Mouse (Mus musculus) midbrain, embryonic 10.5 days (tissue): ENCODE measurements around the gene Nfia. TPM values are rescaled to one million over a fixed set of nuclear protein-coding genes. Genes with fewer than 3 reads are reported as not detected.

Source experiments
- DNase-seq: peaks from one replicate; pipeline ENCODE4 v3.0.0-alpha.2; 2017; ENCODE audit warnings: low spot score
- H3K27ac ChIP-seq: fragments of 300-500 bp; sonication (generic); replicated peaks from 2 replicates; pipeline ENCODE4 v1.5.1; 2016; ENCODE audit warnings: mild to moderate bottlenecking
- H3K27me3 ChIP-seq: fragments of 300-500 bp; sonication (generic); 2 replicates; pipeline ENCODE4 v1.6.1; 2016; ENCODE audit warnings: low read depth, mild to moderate bottlenecking; ENCODE audit not compliant: poor library complexity, severe bottlenecking
- H3K36me3 ChIP-seq: fragments of 300-500 bp; sonication (generic); 2 replicates; pipeline ENCODE4 v1.6.1; 2016; ENCODE audit warnings: mild to moderate bottlenecking, moderate library complexity
- H3K4me1 ChIP-seq: fragments of 300-500 bp; sonication (generic); 2 replicates; pipeline ENCODE4 v1.6.1; 2016
- H3K4me3 ChIP-seq: fragments of 300-500 bp; sonication (generic); 2 replicates; pipeline ENCODE4 v1.5.1; 2016; ENCODE audit warnings: mild to moderate bottlenecking, moderate library complexity
- H3K9me3 ChIP-seq: fragments of 300-500 bp; sonication (generic); replicated peaks from 2 replicates; pipeline ENCODE4 v1.6.1; 2016; ENCODE audit warnings: mild to moderate bottlenecking
- WGBS: fragments of 180-500 bp; shearing (Covaris S2); methylation state at CpG from one replicate; pipeline ENCODE4 v1.1.7; 2016; 5-methylcytosine and 5-hydroxymethylcytosine counted together
- polyA plus RNA-seq: library from polyadenylated mRNA; unstranded; fragments of >200 nt; fragmentation: Nextera tagmentation; extraction: Ambion mirVana; gene quantifications from 2 replicates; pipeline ENCODE4 v1.2.1, GENCODE M21; 2016

Nfia gene
- polyA plus RNA-seq, 1 experiment from 2014 or later, result 5.9 TPM

DNA sequence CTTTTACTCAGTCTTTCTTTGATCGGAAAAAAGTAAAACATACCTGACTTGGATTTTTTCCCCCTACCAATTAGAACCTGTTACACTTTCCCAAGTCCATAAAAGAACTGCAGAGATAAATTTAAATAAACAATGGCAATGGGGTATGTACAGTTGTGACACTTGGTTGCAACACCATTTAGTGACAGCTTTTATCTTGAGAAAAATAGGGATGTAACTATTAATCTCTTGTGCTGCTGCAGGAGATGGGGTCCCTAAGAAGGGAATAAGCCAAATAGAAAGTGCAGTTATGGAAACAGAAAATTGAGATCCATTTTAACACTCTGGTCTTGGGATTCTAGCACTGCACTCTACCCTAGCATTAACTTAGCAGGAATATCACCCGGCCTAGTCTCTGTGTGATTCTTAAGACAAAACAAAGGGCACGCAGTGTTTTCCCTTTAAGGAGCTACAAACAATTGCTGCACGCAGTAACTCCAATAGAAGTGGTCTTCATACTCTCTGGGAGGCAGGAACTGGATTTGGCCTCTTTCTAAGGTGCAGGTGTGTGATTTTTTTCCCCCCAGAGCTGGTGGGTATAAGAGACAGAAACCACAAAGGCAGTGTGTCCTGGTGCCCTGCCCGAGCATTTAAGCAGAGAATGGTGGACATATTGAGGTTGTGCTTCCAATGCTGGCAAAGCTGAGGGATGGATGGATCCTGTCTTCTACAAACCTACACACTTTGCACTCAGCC, 20.1 kb upstream of the Nfia start:
- no peaks in the 10 kb centered on the region for H3K9me3 ChIP-seq
- H3K4me1 ChIP-seq, result peaks cover 37% of the 10 kb centered on the region
- peak overlapping the region; percentile 57 for H3K4me3 ChIP-seq
- no peak for DNase-seq
- peak overlapping the region; percentile 76; the same call in 1 of the 2 replicates for H3K27ac ChIP-seq
- no peaks in the 10 kb centered on the region for H3K36me3 ChIP-seq
- WGBS, result 8% methylated on average over 5 of the region's 5 CpGs
- H3K27me3 ChIP-seq, result peaks cover 98% of the 10 kb centered on the region

DNA sequence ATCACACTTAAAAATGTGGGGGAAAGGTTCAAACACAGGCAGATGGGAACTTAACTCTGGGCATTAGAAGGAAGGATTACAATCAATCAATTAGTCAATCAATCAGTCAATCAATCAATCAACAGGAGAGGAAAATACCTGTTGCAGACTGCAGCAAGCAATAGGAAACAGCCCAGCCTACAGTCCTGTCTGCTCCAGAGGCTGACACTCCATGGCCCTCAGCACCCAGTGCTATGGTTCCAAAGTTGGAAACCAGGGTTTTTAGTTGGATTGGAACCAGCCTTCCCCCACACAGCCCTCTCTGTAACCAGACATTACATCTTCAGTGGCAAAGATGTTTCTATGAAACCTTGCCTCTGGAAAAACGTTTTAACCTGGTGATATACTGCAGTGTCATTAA, 19.0 kb upstream of the Nfia start:
- H3K4me3 ChIP-seq, result no peak overlapping the region
- peaks cover 48% of the 10 kb centered on the region for H3K4me1 ChIP-seq
- H3K36me3 ChIP-seq, result no peaks in the 10 kb centered on the region
- no peaks in the 10 kb centered on the region for H3K9me3 ChIP-seq
- H3K27me3 ChIP-seq, result peaks cover 100% of the 10 kb centered on the region
- WGBS, result 0% methylated on average over 1 of the region's 1 CpGs
- H3K27ac ChIP-seq, result no peak overlapping the region
- no peak for DNase-seq

DNA sequence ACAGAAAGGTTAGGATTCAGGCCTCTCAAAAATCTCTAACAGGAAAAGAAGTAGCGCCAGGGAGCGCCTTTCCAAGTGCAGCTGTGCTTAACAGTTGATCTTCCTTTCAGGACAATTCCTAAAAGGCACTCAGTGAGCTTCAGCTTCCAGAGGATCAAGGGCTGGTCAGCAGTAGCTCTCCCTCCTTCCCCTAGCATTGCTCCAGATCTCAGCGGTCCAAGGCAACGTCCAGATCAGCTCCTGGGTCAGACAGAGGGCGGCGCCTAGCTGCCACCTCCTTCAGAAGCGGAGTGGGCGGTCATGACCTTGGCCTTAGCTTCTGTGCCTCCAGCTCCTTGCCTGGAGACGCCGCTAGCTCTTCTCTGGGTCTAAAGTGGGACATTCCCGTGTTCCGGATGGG, 18.3 kb upstream of the Nfia start:
- Histone ChIP-seq H3K4me1 (peaks cover 52% of the 10 kb centered on the region), H3K27me3 (peaks cover 100% of the 10 kb centered on the region), H3K4me3 (no peak overlapping the region), H3K9me3 (no peaks in the 10 kb centered on the region), H3K36me3 (no peaks in the 10 kb centered on the region), H3K27ac (no peak overlapping the region)
- peak; percentile 64 for DNase-seq
- WGBS, result 2% methylated on average over 12 of the region's 12 CpGs

DNA sequence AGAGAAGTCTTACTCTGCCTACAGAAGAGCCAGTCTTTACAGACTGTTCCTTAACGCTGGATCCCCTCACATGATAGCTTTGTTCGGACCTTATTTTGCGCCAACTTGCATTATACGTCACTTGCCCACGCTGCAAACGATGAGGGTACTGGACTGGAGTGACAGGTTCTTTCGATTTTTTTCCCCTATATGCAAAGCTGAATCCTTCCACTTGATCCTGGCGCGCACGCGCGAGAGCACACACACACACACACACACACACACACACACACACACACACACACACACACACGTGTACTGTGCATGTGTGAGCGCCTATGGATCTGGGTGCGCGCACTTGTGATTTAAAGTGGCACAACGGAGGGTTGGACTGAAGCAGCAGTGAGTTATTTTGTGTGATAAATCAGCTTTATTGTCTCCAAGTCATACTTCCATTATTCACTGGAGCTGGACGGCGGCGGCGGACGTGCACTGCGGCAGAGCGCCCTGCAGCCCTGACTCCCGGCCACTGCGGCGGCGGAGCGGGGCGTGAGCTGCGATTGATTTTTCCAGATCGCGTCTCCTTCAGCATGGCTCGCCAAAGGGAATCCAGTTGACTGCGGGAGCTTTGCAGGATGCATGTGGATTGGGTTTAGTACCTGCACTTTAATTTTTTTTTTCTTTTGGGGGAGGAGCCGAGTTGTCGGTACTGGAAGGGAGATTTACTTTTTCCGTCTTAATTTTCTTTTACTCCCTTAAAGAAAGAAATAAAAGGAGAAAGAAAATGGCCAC, 15.1 kb upstream of the Nfia start:
- Histone ChIP-seq H3K4me1 (peaks cover 35% of the 10 kb centered on the region), H3K27me3 (peaks cover 100% of the 10 kb centered on the region), H3K4me3 (peak overlapping the region; percentile 55), H3K9me3 (no peaks in the 10 kb centered on the region), H3K27ac (peak overlapping the region; percentile 69), H3K36me3 (no peaks in the 10 kb centered on the region)
- WGBS, result under 1% methylated on average over 38 of the region's 38 CpGs
- DNase-seq, result peak; percentile 79

DNA sequence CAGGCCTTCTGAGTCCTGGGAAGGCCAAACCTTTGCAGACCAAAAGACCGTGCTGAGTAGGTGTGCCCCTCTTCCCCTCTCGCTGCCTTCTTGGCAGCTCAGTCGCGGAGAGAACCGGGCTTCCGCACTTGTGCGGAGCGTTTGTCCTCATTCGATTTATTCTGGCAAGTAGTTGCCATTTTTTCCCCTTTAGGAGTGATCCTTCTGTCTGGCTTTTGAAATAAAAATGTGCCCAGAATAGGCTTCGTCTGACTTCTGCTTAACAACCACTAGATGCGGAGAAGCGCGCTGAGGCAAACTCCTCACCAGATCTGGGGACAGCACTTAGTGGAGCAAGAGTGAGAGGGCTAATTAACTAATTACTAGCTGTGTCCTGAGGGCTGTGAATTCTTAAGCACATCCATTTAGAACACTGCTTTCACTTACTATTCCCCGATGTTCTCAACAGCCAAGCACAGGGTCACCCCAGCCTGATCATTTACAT, 14.5 kb upstream of the Nfia start:
- Histone ChIP-seq H3K9me3 (no peaks in the 10 kb centered on the region), H3K4me3 (peak overlapping the region; percentile 55), H3K36me3 (no peaks in the 10 kb centered on the region), H3K4me1 (peaks cover 32% of the 10 kb centered on the region), H3K27ac (peak overlapping the region; percentile 69), H3K27me3 (peaks cover 100% of the 10 kb centered on the region)
- WGBS, result under 1% methylated on average over 14 of the region's 14 CpGs
- peak; percentile 55 for DNase-seq

DNA sequence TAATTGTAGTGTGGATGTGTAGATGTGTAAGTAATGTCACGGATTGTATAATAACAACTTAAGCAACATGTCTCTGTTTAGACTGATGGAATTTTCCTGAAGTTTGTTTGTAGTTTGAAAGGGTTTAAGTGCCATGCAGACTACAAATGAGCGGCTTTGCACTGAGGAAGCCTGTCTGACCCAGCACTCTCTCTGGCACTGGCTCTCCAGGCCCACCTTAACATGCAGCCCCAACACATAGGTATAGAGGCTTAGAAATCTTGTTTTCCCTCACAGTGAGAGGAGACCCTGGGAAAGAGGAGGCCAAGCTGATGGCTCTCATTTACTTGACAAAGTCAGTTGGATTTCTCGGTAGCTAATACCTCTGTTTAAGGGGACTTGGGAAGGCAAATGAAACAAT, 13.9 kb upstream of the Nfia start:
- no peak overlapping the region for H3K27ac ChIP-seq
- H3K4me3 ChIP-seq, result peak overlapping the region; percentile 55
- H3K4me1 ChIP-seq, result peaks cover 30% of the 10 kb centered on the region
- DNase-seq, result no peak
- H3K36me3 ChIP-seq, result no peaks in the 10 kb centered on the region
- WGBS, result 8% methylated on average over 3 of the region's 3 CpGs
- no peaks in the 10 kb centered on the region for H3K9me3 ChIP-seq
- H3K27me3 ChIP-seq, result peaks cover 100% of the 10 kb centered on the region

DNA sequence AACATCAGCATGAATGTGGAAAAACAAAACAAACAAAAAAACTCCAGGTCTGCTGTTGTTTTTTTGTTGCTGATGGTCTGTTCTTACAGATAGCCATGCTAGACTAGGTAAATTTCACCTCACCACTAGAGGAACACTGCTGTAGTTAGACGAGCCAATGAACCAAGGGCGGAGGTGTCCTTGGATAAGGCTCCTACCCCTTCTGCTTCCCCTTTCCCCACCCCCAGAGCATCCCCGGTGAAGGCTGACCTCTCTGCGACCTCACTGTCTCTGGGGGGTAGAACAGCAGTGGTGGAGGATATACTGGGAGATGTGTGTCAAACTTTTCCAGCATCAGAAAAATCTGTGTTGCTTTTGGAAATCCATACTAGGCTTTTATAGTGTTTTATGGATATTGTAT, 7.9 kb upstream of the Nfia start:
- DNase-seq, result no peak
- H3K27ac ChIP-seq, result no peak overlapping the region
- WGBS, result 35% methylated on average over 4 of the region's 4 CpGs
- no peaks in the 10 kb centered on the region for H3K36me3 ChIP-seq
- H3K4me3 ChIP-seq, result no peak overlapping the region
- H3K9me3 ChIP-seq, result no peaks in the 10 kb centered on the region
- H3K27me3 ChIP-seq, result peaks cover 70% of the 10 kb centered on the region
- H3K4me1 ChIP-seq, result no peaks in the 10 kb centered on the region

DNA sequence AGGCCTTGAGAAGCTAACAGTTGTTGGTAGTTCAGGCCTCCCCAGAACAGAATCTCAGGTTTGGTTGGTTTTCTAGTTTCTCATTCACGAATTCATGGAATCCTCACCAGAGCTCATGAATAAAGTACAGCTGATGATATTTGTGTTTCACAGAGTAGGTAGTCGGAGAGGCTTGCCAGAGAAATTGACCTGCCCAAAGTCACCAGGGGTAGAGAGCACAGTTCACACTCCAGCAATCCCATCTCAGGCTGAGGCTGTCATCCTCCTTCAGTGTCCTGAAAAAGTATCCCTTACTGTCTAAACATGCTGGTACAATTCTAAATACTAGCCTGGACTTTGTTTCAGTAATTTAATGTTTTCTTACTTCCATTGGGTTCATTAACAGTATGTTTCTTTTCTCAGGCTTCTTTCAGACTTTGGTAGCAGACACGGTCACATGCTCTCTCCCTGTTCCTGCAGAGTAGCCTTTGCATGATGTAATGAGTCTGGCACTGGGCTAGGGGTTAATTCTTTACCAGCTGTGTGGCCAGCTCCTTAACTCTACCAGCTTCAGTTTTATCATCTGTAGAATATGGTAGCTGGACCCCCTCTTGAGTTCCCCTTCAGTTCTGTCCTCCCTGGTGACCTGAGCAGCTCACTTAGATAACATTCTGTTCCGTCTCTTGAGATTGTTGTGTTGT, 7.1 kb upstream of the Nfia start:
- peaks cover 70% of the 10 kb centered on the region for H3K27me3 ChIP-seq
- H3K36me3 ChIP-seq, result no peaks in the 10 kb centered on the region
- no peak overlapping the region for H3K4me3 ChIP-seq
- no peak overlapping the region for H3K27ac ChIP-seq
- WGBS, result 86% methylated on average over 4 of the region's 4 CpGs
- DNase-seq, result no peak
- no peaks in the 10 kb centered on the region for H3K9me3 ChIP-seq
- no peaks in the 10 kb centered on the region for H3K4me1 ChIP-seq

DNA sequence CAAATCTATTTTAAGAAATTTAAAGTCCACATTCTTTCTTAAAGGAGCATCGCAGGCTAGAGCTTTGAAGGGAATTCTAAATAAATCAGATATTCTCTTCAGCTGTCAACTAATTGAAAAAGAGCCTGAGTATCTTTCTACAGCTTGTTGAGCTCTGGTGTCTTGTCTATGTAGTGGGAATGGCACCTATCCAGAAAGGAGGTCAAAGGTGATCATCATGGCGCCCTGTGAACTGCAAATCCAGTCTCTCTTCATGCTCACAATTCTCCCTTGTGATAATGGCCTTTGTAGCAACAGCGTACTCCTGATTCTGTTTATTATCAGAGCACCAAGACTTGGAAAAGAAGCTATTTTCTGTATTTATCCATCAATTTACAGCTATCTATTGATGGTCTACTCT, 6.4 kb upstream of the Nfia start:
- Histone ChIP-seq H3K9me3 (no peaks in the 10 kb centered on the region), H3K27me3 (peaks cover 70% of the 10 kb centered on the region), H3K36me3 (no peaks in the 10 kb centered on the region)

DNA sequence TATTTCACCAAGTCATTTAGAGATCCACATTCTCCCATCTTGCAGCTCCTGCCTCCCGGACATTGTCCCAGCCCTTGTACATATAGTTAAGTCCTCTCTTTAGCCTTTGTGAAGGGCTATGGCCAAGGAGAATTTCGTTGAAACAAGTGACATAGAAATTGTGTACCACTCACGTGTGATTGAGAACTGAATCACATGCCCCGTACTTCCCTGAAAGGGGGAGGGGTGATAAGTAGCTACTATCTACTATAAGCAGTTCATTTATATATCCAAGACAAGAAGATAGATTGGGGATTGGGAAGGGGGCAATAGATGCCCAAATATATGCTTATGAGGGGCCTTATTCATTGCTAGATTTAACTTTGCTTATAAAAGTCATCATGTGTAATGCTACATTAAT, 5.5 kb upstream of the Nfia start:
- H3K4me1 ChIP-seq, result peaks cover 8% of the 10 kb centered on the region; the same call in 1 of the 2 replicates
- no peaks in the 10 kb centered on the region for H3K36me3 ChIP-seq
- H3K27me3 ChIP-seq, result peaks cover 60% of the 10 kb centered on the region
- H3K4me3 ChIP-seq, result no peak overlapping the region
- H3K9me3 ChIP-seq, result no peaks in the 10 kb centered on the region
- DNase-seq, result no peak
- no peak overlapping the region for H3K27ac ChIP-seq
- 76% methylated on average over 4 of the region's 4 CpGs for WGBS

More for the DNA sequence above, 6.4 kb upstream of the Nfia start:
- Histone ChIP-seq H3K4me3 (no peak overlapping the region), H3K4me1 (no peaks in the 10 kb centered on the region), H3K27ac (no peak overlapping the region)
- DNase-seq, result no peak
- WGBS, result 92% methylated on average over 3 of the region's 3 CpGs

DNA sequence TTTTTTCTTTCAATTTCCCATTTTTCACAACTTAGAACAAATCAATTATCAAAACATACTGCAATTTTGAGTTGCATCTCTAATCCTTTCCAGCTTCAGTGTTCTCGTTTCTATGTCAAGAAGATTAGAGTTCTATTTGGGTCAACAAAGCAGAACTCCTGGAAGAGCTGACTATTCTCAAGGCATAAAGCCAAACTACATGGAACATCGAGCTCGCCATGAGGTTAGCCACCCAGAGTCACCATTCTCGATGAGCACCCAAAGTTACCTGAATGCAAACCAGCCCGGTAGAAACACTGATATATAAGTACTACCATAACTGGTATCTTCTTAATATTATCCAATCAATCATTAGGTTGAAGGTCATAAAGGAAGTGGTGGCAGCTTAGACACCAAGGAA, 5.0 kb upstream of the Nfia start:
- DNase-seq, result no peak
- Histone ChIP-seq H3K9me3 (no peaks in the 10 kb centered on the region), H3K27ac (no peak overlapping the region), H3K4me1 (peaks cover 10% of the 10 kb centered on the region; the same call in 1 of the 2 replicates), H3K36me3 (no peaks in the 10 kb centered on the region), H3K27me3 (peaks cover 55% of the 10 kb centered on the region), H3K4me3 (no peak overlapping the region)
- 91% methylated on average over 5 of the region's 5 CpGs for WGBS

DNA sequence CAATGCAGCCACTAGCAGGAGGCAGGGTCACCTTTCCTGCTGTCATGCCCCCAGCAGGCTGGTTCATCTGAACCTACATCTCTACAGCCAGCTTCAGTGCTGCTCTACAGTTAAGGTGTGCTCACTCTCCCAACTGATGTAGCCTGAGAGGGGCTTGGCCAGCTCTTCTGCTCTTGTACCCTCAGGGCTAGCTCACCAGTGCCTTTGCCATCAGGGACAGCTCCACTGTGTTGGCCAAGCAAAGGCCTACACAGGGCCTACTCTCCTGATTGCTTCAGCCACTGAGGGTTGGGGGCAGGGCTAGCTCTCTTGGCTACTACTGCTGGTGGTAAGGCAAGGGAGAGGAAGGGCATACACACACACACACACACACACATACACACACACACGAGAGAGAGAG, 2.7 kb upstream of the Nfia start:
- peaks cover 25% of the 10 kb centered on the region for H3K4me1 ChIP-seq
- no peak for DNase-seq
- no CpG with 5 or more reads among the region's 1 CpGs for WGBS
- no peaks in the 10 kb centered on the region for H3K9me3 ChIP-seq
- no peak overlapping the region for H3K27ac ChIP-seq
- peaks cover 48% of the 10 kb centered on the region for H3K27me3 ChIP-seq
- H3K36me3 ChIP-seq, result no peaks in the 10 kb centered on the region
- H3K4me3 ChIP-seq, result no peak overlapping the region
